In genomic region chr14:73506283-73506682, GRCm38 (mm10) we compare ENCODE assay signal across 17 mouse cellular contexts. TPM values are rescaled to one million over a fixed set of nuclear protein-coding genes. Genes with fewer than 3 reads are reported as not detected.
DNase-seq lines count a peak whose midpoint lies in the region; ATAC-seq and TF ChIP-seq lines count a peak whose summit lies in the region.
"Had no signal": no experiment of that assay in that cellular context is flagged by ENCODE, and none has a peak within 500 bp of the region (broad histone marks: within the 10 kb centered on the region; RNA-seq: fewer than 3 reads in every experiment).

No protein-coding gene starts in this region.

- no peak overlapping the region for H3K9ac ChIP-seq in liver, adult 2 months (ENCODE audit: low read depth, low read length)
- no peak overlapping the region for H3K9ac ChIP-seq in liver, embryonic 12.5 days
- H3K9ac ChIP-seq: embryonic facial prominence, embryonic 12.5 days; forebrain, embryonic 15.5 days; heart, embryonic 13.5 days; hindbrain, embryonic 14.5 days had no signal

- H3K4me3 ChIP-seq in liver, adult 2 months (ENCODE audit: insufficient read depth, low read depth, low read length): no peak overlapping the region
- no peak overlapping the region for H3K4me3 ChIP-seq in liver, embryonic 12.5 days
- H3K4me3 ChIP-seq: embryonic facial prominence, embryonic 12.5 days; forebrain, embryonic 15.5 days; heart, embryonic 13.5 days had no signal

- 67% methylated on average over 8 of the region's 8 CpGs for WGBS in liver, adult 2 months
- 44% methylated on average over 8 of the region's 8 CpGs for WGBS in liver, embryonic 12.5 days (ENCODE audit: insufficient replicate concordance)

- H3K27me3 ChIP-seq in liver, adult 2 months (ENCODE audit: control insufficient read depth, insufficient read depth, low read length): no peaks in the 10 kb centered on the region
- H3K27me3 ChIP-seq in liver, embryonic 12.5 days (replicated peaks): no peaks in the 10 kb centered on the region
- H3K27me3 ChIP-seq: embryonic facial prominence, embryonic 12.5 days; forebrain, embryonic 15.5 days; heart, embryonic 13.5 days; Patski had no signal

- no peak overlapping the region for H3K4me2 ChIP-seq in liver, embryonic 12.5 days
- H3K4me2 ChIP-seq: embryonic facial prominence, embryonic 12.5 days; forebrain, embryonic 15.5 days; heart, embryonic 13.5 days; hindbrain, embryonic 14.5 days had no signal

- H3K36me3 ChIP-seq in liver, adult 2 months (ENCODE audit: control insufficient read depth, insufficient read depth, low read length): no peaks in the 10 kb centered on the region
- H3K36me3 ChIP-seq in liver, embryonic 12.5 days: no peaks in the 10 kb centered on the region
- H3K36me3 ChIP-seq: embryonic facial prominence, embryonic 12.5 days; forebrain, embryonic 15.5 days; heart, embryonic 13.5 days had no signal

- no peak for TF ChIP-seq POLR2A in liver, adult 2 months (IDR thresholded peaks at IDR 0.05; ENCODE audit: extremely low read depth, insufficient read depth, low read length)

- peak; percentile 26 for DNase-seq in heart, postnatal 4 days
- no peak for DNase-seq in heart, adult 8-10 months (ENCODE audit: low spot score)
- no peak for DNase-seq in liver, adult 2 months (ENCODE audit: extremely low read depth, low read depth, low spot score)
- DNase-seq in lung, postnatal 4 days: peak; percentile 13 to 50
- DNase-seq in lung, postnatal 25 days (ENCODE audit: low spot score): no peak
- DNase-seq: adrenal gland, postnatal 14 days; cerebellum, adult 11-12 months; cerebellum, adult 9-10 months; cerebellum, postnatal 25 days; gastrocnemius, postnatal 10 days had no signal

- peak overlapping the region; percentile 29 for H3K27ac ChIP-seq in liver, adult 2 months (replicated peaks; ENCODE audit: insufficient read depth, low read depth, low read length)
- no peak overlapping the region for H3K27ac ChIP-seq in liver, embryonic 12.5 days
- H3K27ac ChIP-seq: embryonic facial prominence, embryonic 12.5 days; forebrain, embryonic 15.5 days; heart, embryonic 13.5 days; hindbrain, embryonic 14.5 days had no signal

- peaks cover 10% of the 10 kb centered on the region for H3K79me2 ChIP-seq in liver, adult 2 months (ENCODE audit: control insufficient read depth, insufficient read depth, low read length)

- no peak for ATAC-seq in liver, embryonic 12.5 days
- ATAC-seq: activated CD4-positive, CD25-positive, alpha-beta regulatory T cell, adult 4 months; forebrain, embryonic 15.5 days; Patski had no signal

- H3K9me3 ChIP-seq in liver, embryonic 12.5 days (replicated peaks): no peaks in the 10 kb centered on the region
- H3K9me3 ChIP-seq: embryonic facial prominence, embryonic 12.5 days; forebrain, embryonic 15.5 days; heart, embryonic 13.5 days had no signal

- peaks cover 9% of the 10 kb centered on the region for H3K4me1 ChIP-seq in liver, adult 2 months (ENCODE audit: control insufficient read depth, insufficient read depth, low read length)
- peaks cover 26% of the 10 kb centered on the region for H3K4me1 ChIP-seq in liver, embryonic 12.5 days

- TF ChIP-seq CTCF in liver, adult 2 months (IDR thresholded peaks at IDR 0.05; ENCODE audit: low read depth, low read length): no peak

RNA-seq across cellular contexts. Expression of gene Med4, which starts 3.5 kb away (rescaled TPM):
- total RNA-seq in heart, postnatal 4 days (2021): 10 to 100 TPM; 24.9 to 25.3 TPM
- total RNA-seq in heart, adult 8-10 months (2022): 10 to 100 TPM; 19.8 to 23.7 (median 21.3) TPM
- total RNA-seq in liver, adult 2 months (2014; rRNA removed): 10.1 and 11.2 TPM in 2 replicates
- polyA plus RNA-seq in liver, adult 2 months (2012; rRNA removed): 6.1 and 6.3 TPM in 2 replicates
- 43.0 and 45.1 TPM in 2 replicates for polyA plus RNA-seq in liver, embryonic 12.5 days (2016; fragmentation: Nextera tagmentation; extraction: Ambion mirVana)

RNA-seq across cellular contexts. Expression of gene Sucla2, which starts 18.8 kb away (rescaled TPM):
- total RNA-seq in heart, postnatal 4 days (2021): 100 to 1,000 TPM; 381 to 391 TPM
- total RNA-seq in heart, adult 8-10 months (2022): 100 to 1,000 TPM; 674 to 810 (median 734) TPM
- total RNA-seq in liver, adult 2 months (2014; rRNA removed): 137 and 183 TPM in 2 replicates
- polyA plus RNA-seq in liver, adult 2 months (2012; rRNA removed): 36.5 and 38.1 TPM in 2 replicates
- 62.5 and 65.1 TPM in 2 replicates for polyA plus RNA-seq in liver, embryonic 12.5 days (2016; fragmentation: Nextera tagmentation; extraction: Ambion mirVana)

RNA-seq across cellular contexts. Expression of gene Nudt15, which starts 41.8 kb away (rescaled TPM):
- 1 to 10 TPM; 6.9 to 7.0 TPM for total RNA-seq in heart, postnatal 4 days (2021)
- total RNA-seq in heart, adult 8-10 months (2022): 10 to 100 TPM in 1 of 4 experiments, 1 to 10 TPM in 3; 7.4 to 10.5 (median 8.8) TPM
- total RNA-seq in liver, adult 2 months (2014; rRNA removed): 1.1 and 1.2 TPM in 2 replicates
- polyA plus RNA-seq in liver, adult 2 months (2012; rRNA removed): 0.86 and 0.92 TPM in 2 replicates
- 5.5 and 5.8 TPM in 2 replicates for polyA plus RNA-seq in liver, embryonic 12.5 days (2016; fragmentation: Nextera tagmentation; extraction: Ambion mirVana)

Comparison
In these comparisons a context has a peak if more than half of its experiments do, and no peak if none do; other contexts are left out.
1. DNase-seq: peak in heart, postnatal 4 days (single experiment) and lung, postnatal 4 days (2 of 2); none in heart, adult 8-10 months (single experiment), liver, adult 2 months (single experiment) and lung, postnatal 25 days (single experiment).